Mouse (Mus musculus) liver, postnatal 0 days (tissue): Measurements from ENCODE around the gene Ppp1r12b. TPM values are rescaled to one million over a fixed set of nuclear protein-coding genes. Genes with fewer than 3 reads are reported as not detected.

Source experiments
- ATAC-seq: fragments of 200-750 bp; cut with Nextera tagmentation; 2 replicates; pipeline ENCODE4 v1.8.0; 2017; ENCODE audit warnings: mild to moderate bottlenecking, moderate library complexity
- DNase-seq: peaks from one replicate; pipeline ENCODE4 v3.0.0-alpha.2; 2016
- H3K27ac ChIP-seq: fragments of 300-500 bp; sonication (generic); 2 replicates; pipeline ENCODE4 v1.5.1; 2014; ENCODE audit warnings: antibody characterized with exemption, moderate library complexity, mild to moderate bottlenecking, low read depth
- H3K27me3 ChIP-seq: fragments of 300-500 bp; sonication (generic); 2 replicates; pipeline ENCODE4 v1.6.1; 2014; ENCODE audit warnings: low read length, control low read depth, mixed read lengths; ENCODE audit not compliant: insufficient read depth
- H3K36me3 ChIP-seq: fragments of 300-500 bp; sonication (generic); replicated peaks from 2 replicates; pipeline ENCODE4 v1.6.1; 2014; ENCODE audit warnings: mild to moderate bottlenecking, control low read depth, low read length, moderate library complexity, mixed read lengths; ENCODE audit not compliant: insufficient read depth
- H3K4me1 ChIP-seq: fragments of 300-500 bp; sonication (generic); 2 replicates; pipeline ENCODE4 v1.6.1; 2014; ENCODE audit warnings: antibody characterized with exemption, mild to moderate bottlenecking, control low read depth; ENCODE audit not compliant: insufficient read depth
- H3K4me2 ChIP-seq: fragments of 300-500 bp; sonication (generic); 2 replicates; pipeline ENCODE4 v1.6.1; 2014; ENCODE audit warnings: low read depth, mild to moderate bottlenecking, low read length, moderate library complexity, mixed read lengths
- H3K4me3 ChIP-seq: fragments of 300-500 bp; sonication (generic); 2 replicates; pipeline ENCODE4 v1.5.1; 2014; ENCODE audit warnings: low read depth, low read length
- H3K9ac ChIP-seq: fragments of 300-500 bp; sonication (generic); replicated peaks from 2 replicates; pipeline ENCODE4 v1.6.1; 2014; ENCODE audit warnings: mild to moderate bottlenecking, moderate library complexity
- H3K9me3 ChIP-seq: fragments of 300-500 bp; sonication (generic); 2 replicates; pipeline ENCODE4 v1.6.1; 2016; ENCODE audit warnings: mild to moderate bottlenecking, control low read depth, low read length, mixed read lengths
- CTCF ChIP-seq: sonication (generic); IDR thresholded peaks from 2 replicates; pipeline ENCODE4 v1.5.1; 2016; ENCODE audit warnings: antibody characterized with exemption, low read depth
- EP300 ChIP-seq: IDR thresholded peaks from 2 replicates; pipeline ENCODE4 v1.6.1; 2016; ENCODE audit warnings: antibody characterized with exemption, low read depth, mild to moderate bottlenecking
- WGBS: fragments of 180-500 bp; shearing (Covaris S2); extraction: QIAGEN DNeasy Blood & Tissue Kit; methylation state at CpG from one replicate; pipeline ENCODE4 v1.1.7; 2014; ENCODE audit not compliant: insufficient replicate concordance; 5-methylcytosine and 5-hydroxymethylcytosine counted together
- polyA plus RNA-seq: library from polyadenylated mRNA; unstranded; fragments of >200 nt; fragmentation: Nextera tagmentation; extraction: Ambion mirVana; gene quantifications from 2 replicates; pipeline ENCODE4 v1.2.1, GENCODE M21; 2015

Gene Ppp1r12b
- polyA plus RNA-seq, 1 experiment from 2014 or later = 0.93 TPM

- no peaks in the 10 kb centered on the region for H3K27me3 ChIP-seq
- H3K27ac ChIP-seq = no peak overlapping the region
- 80% methylated on average over 6 of the region's 6 CpGs for WGBS
- no peak for TF ChIP-seq EP300
- TF ChIP-seq CTCF = no peak
- no peak overlapping the region for H3K4me3 ChIP-seq
- H3K9ac ChIP-seq = no peak overlapping the region
- DNase-seq (no peak), ATAC-seq (no peak)
- H3K4me1 ChIP-seq = no peaks in the 10 kb centered on the region
- H3K9me3 ChIP-seq = no peaks in the 10 kb centered on the region
- no peak overlapping the region for H3K4me2 ChIP-seq
- no peaks in the 10 kb centered on the region for H3K36me3 ChIP-seq
Measured at GRCm38 (mm10) chr1:134919010-134919409, 36.7 kb downstream of the Ppp1r12b start.

- 0 out of 2 replicates have a peak, but pooled peaks cover 4% of the 10 kb centered on the region for H3K4me1 ChIP-seq
- no peaks in the 10 kb centered on the region for H3K27me3 ChIP-seq
- no peaks in the 10 kb centered on the region for H3K36me3 ChIP-seq
- no peak overlapping the region for H3K4me2 ChIP-seq
- no peak overlapping the region for H3K9ac ChIP-seq
- H3K4me3 ChIP-seq = no peak overlapping the region
- no peak for TF ChIP-seq EP300
- TF ChIP-seq CTCF = no peak
- 67% methylated on average over 4 of the region's 4 CpGs for WGBS
- no peaks in the 10 kb centered on the region for H3K9me3 ChIP-seq
- H3K27ac ChIP-seq = no peak overlapping the region
- no peak for DNase-seq
- ATAC-seq = no peak
Measured at GRCm38 (mm10) chr1:134915421-134915820, 40.3 kb downstream of the Ppp1r12b start.

- Histone ChIP-seq H3K36me3 (no peaks in the 10 kb centered on the region), H3K4me2 (no peak overlapping the region), H3K27ac (no peak overlapping the region), H3K4me1 (peaks cover 6% of the 10 kb centered on the region; the same call in 1 of the 2 replicates), H3K27me3 (no peaks in the 10 kb centered on the region), H3K9me3 (no peaks in the 10 kb centered on the region), H3K4me3 (no peak overlapping the region), H3K9ac (no peak overlapping the region)
- ATAC-seq = no peak
- DNase-seq = no peak
- TF ChIP-seq EP300 (no peak), CTCF (no peak)
- 81% methylated on average over 4 of the region's 4 CpGs for WGBS
Measured at GRCm38 (mm10) chr1:134913535-134913934, 42.2 kb downstream of the Ppp1r12b start.

- Histone ChIP-seq H3K4me2 (no peak overlapping the region), H3K9me3 (no peaks in the 10 kb centered on the region), H3K27ac (no peak overlapping the region), H3K4me3 (no peak overlapping the region), H3K9ac (no peak overlapping the region), H3K27me3 (no peaks in the 10 kb centered on the region), H3K36me3 (no peaks in the 10 kb centered on the region), H3K4me1 (peaks cover 6% of the 10 kb centered on the region; the same call in 1 of the 2 replicates)
- WGBS = 66% methylated on average over 4 of the region's 4 CpGs
- no peak for DNase-seq
- ATAC-seq = no peak
- no peak for TF ChIP-seq CTCF
Measured at GRCm38 (mm10) chr1:134911892-134912291, 43.9 kb downstream of the Ppp1r12b start.

GRCm38 (mm10) chr1:134910037-134910436, 45.7 kb downstream of the Ppp1r12b start:
- Histone ChIP-seq H3K36me3 (no peaks in the 10 kb centered on the region), H3K9ac (no peak overlapping the region), H3K4me3 (no peak overlapping the region), H3K4me1 (peaks cover 6% of the 10 kb centered on the region; the same call in 1 of the 2 replicates), H3K27ac (no peak overlapping the region), H3K4me2 (no peak overlapping the region), H3K27me3 (no peaks in the 10 kb centered on the region), H3K9me3 (no peaks in the 10 kb centered on the region)
- TF ChIP-seq EP300 = no peak
- 38% methylated on average over 3 of the region's 3 CpGs for WGBS
- no peak for ATAC-seq
- DNase-seq = no peak

GRCm38 (mm10) chr1:134909442-134909841, 46.3 kb downstream of the Ppp1r12b start:
- H3K4me1 ChIP-seq = peaks cover 6% of the 10 kb centered on the region; the same call in 1 of the 2 replicates
- no peaks in the 10 kb centered on the region for H3K36me3 ChIP-seq
- no peak overlapping the region for H3K9ac ChIP-seq
- H3K27ac ChIP-seq = no peak overlapping the region
- TF ChIP-seq EP300 = no peak
- no peak for TF ChIP-seq CTCF
- ATAC-seq (no peak), DNase-seq (no peak)
- no peak overlapping the region for H3K4me3 ChIP-seq
- 69% methylated on average over 9 of the region's 9 CpGs for WGBS
- no peaks in the 10 kb centered on the region for H3K27me3 ChIP-seq
- no peaks in the 10 kb centered on the region for H3K9me3 ChIP-seq
- no peak overlapping the region for H3K4me2 ChIP-seq
